Mouse (Mus musculus): ENCODE results near the gene Tenm4. TPM values are rescaled to one million over a fixed set of nuclear protein-coding genes. Genes with fewer than 3 reads are reported as not detected.

Gene Tenm4
- polyA plus RNA-seq, 1 experiment from 2014 or later = 37.5 TPM

- H3K4me2 ChIP-seq (replicated peaks) = no peak overlapping the region
- DNase-seq (ENCODE audit: low spot score) (no peak), ATAC-seq (ENCODE audit: low FRiP score) (no peak)
- H3K4me3 ChIP-seq (replicated peaks; ENCODE audit: low read length) = no peak overlapping the region
- no peak overlapping the region for H3K9ac ChIP-seq
- no peaks in the 10 kb centered on the region for H3K36me3 ChIP-seq (replicated peaks; ENCODE audit: control insufficient read depth, insufficient read depth)
- H3K9me3 ChIP-seq (ENCODE audit: control insufficient read depth, low read length) = no peaks in the 10 kb centered on the region
- WGBS = 100% methylated on average over 3 of the region's 3 CpGs
- no peaks in the 10 kb centered on the region for H3K27me3 ChIP-seq (ENCODE audit: control insufficient read depth, insufficient read depth, low read length)
- H3K27ac ChIP-seq = no peak overlapping the region
- H3K4me1 ChIP-seq (replicated peaks; ENCODE audit: control insufficient read depth, insufficient read depth, low read length) = no peaks in the 10 kb centered on the region; the same call in 1 of the 2 replicates
Measured at GRCm38 (mm10) chr7:96883297-96883696, 712.3 kb downstream of the Tenm4 start.

- 55% methylated on average over 18 of the region's 18 CpGs for WGBS
Measured at GRCm38 (mm10) chr7:96887088-96887654, 716.1 kb downstream of the Tenm4 start.

GRCm38 (mm10) chr7:96889061-96890034 lies 718.3 kb downstream of the Tenm4 start:
- no peak for ATAC-seq (ENCODE audit: low FRiP score)
- Histone ChIP-seq H3K4me3 (replicated peaks; ENCODE audit: low read length) (no peak overlapping the region), H3K9me3 (ENCODE audit: control insufficient read depth, low read length) (no peaks in the 10 kb centered on the region), H3K27ac (0 out of 2 replicates have a peak overlapping the region, but pooled peaks have one; percentile 59), H3K9ac (no peak overlapping the region), H3K36me3 (replicated peaks; ENCODE audit: control insufficient read depth, insufficient read depth) (peaks cover 7% of the 10 kb centered on the region), H3K4me2 (replicated peaks) (no peak overlapping the region), H3K4me1 (replicated peaks; ENCODE audit: control insufficient read depth, insufficient read depth, low read length) (peaks cover 23% of the 10 kb centered on the region), H3K27me3 (ENCODE audit: control insufficient read depth, insufficient read depth, low read length) (no peaks in the 10 kb centered on the region)
- WGBS = 88% methylated on average over 18 of the region's 18 CpGs
- DNase-seq (ENCODE audit: low spot score) = no peak

More at GRCm38 (mm10) chr7:96887088-96887654, 716.1 kb downstream of the Tenm4 start:
- Histone ChIP-seq H3K9ac (no peak overlapping the region), H3K27me3 (ENCODE audit: control insufficient read depth, insufficient read depth, low read length) (no peaks in the 10 kb centered on the region), H3K4me2 (replicated peaks) (no peak overlapping the region), H3K4me3 (replicated peaks; ENCODE audit: low read length) (no peak overlapping the region), H3K4me1 (replicated peaks; ENCODE audit: control insufficient read depth, insufficient read depth, low read length) (peaks cover 23% of the 10 kb centered on the region), H3K9me3 (ENCODE audit: control insufficient read depth, low read length) (no peaks in the 10 kb centered on the region), H3K36me3 (replicated peaks; ENCODE audit: control insufficient read depth, insufficient read depth) (no peaks in the 10 kb centered on the region), H3K27ac (no peak overlapping the region)
- ATAC-seq (ENCODE audit: low FRiP score) (no peak), DNase-seq (ENCODE audit: low spot score) (no peak)

- ATAC-seq (ENCODE audit: low FRiP score) (peak; percentile 24; the same call in 1 of the 2 replicates), DNase-seq (ENCODE audit: low spot score) (peak; percentile 50)
- Histone ChIP-seq H3K4me1 (replicated peaks; ENCODE audit: control insufficient read depth, insufficient read depth, low read length) (peaks cover 23% of the 10 kb centered on the region), H3K27ac (peak overlapping the region; percentile 59; the same call in 1 of the 2 replicates), H3K4me3 (replicated peaks; ENCODE audit: low read length) (no peak overlapping the region), H3K4me2 (replicated peaks) (no peak overlapping the region), H3K9me3 (ENCODE audit: control insufficient read depth, low read length) (no peaks in the 10 kb centered on the region), H3K36me3 (replicated peaks; ENCODE audit: control insufficient read depth, insufficient read depth) (peaks cover 15% of the 10 kb centered on the region), H3K9ac (no peak overlapping the region), H3K27me3 (ENCODE audit: control insufficient read depth, insufficient read depth, low read length) (no peaks in the 10 kb centered on the region)
- WGBS = 20% methylated on average over 7 of the region's 7 CpGs
Measured at GRCm38 (mm10) chr7:96890035-96890621, 719.1 kb downstream of the Tenm4 start.

GRCm38 (mm10) chr7:96890987-96891386 lies 719.9 kb downstream of the Tenm4 start:
- Histone ChIP-seq H3K4me2 (replicated peaks) (no peak overlapping the region), H3K9ac (no peak overlapping the region), H3K27me3 (ENCODE audit: control insufficient read depth, insufficient read depth, low read length) (no peaks in the 10 kb centered on the region), H3K27ac (peak overlapping the region; percentile 59; the same call in 1 of the 2 replicates), H3K4me3 (replicated peaks; ENCODE audit: low read length) (no peak overlapping the region), H3K4me1 (replicated peaks; ENCODE audit: control insufficient read depth, insufficient read depth, low read length) (peaks cover 23% of the 10 kb centered on the region), H3K9me3 (ENCODE audit: control insufficient read depth, low read length) (no peaks in the 10 kb centered on the region), H3K36me3 (replicated peaks; ENCODE audit: control insufficient read depth, insufficient read depth) (peaks cover 23% of the 10 kb centered on the region)
- ATAC-seq (ENCODE audit: low FRiP score) (peak; percentile 54; the same call in 1 of the 2 replicates), DNase-seq (ENCODE audit: low spot score) (no peak)
- WGBS = 28% methylated on average over 10 of the region's 10 CpGs

GRCm38 (mm10) chr7:96899036-96899569 lies 728.1 kb downstream of the Tenm4 start:
- DNase-seq (ENCODE audit: low spot score) = no peak
- ATAC-seq (ENCODE audit: low FRiP score) = no peak
- H3K9me3 ChIP-seq (ENCODE audit: control insufficient read depth, low read length) = no peaks in the 10 kb centered on the region
- no peak overlapping the region for H3K4me3 ChIP-seq (replicated peaks; ENCODE audit: low read length)
- H3K27ac ChIP-seq = peak overlapping the region; percentile 28; the same call in 1 of the 2 replicates
- H3K9ac ChIP-seq = no peak overlapping the region
- peaks cover 14% of the 10 kb centered on the region for H3K4me1 ChIP-seq (replicated peaks; ENCODE audit: control insufficient read depth, insufficient read depth, low read length)
- no peak overlapping the region for H3K4me2 ChIP-seq (replicated peaks)
- 28% methylated on average over 10 of the region's 10 CpGs for WGBS
- no peaks in the 10 kb centered on the region for H3K27me3 ChIP-seq (ENCODE audit: control insufficient read depth, insufficient read depth, low read length)
- H3K36me3 ChIP-seq (replicated peaks; ENCODE audit: control insufficient read depth, insufficient read depth) = peaks cover 24% of the 10 kb centered on the region

- H3K27ac ChIP-seq = no peak overlapping the region
- H3K4me3 ChIP-seq (replicated peaks; ENCODE audit: low read length) = no peak overlapping the region
- H3K4me1 ChIP-seq (replicated peaks; ENCODE audit: control insufficient read depth, insufficient read depth, low read length) = peaks cover 14% of the 10 kb centered on the region
- H3K36me3 ChIP-seq (replicated peaks; ENCODE audit: control insufficient read depth, insufficient read depth) = no peaks in the 10 kb centered on the region
- H3K27me3 ChIP-seq (ENCODE audit: control insufficient read depth, insufficient read depth, low read length) = no peaks in the 10 kb centered on the region
- no peaks in the 10 kb centered on the region for H3K9me3 ChIP-seq (ENCODE audit: control insufficient read depth, low read length)
- WGBS = 60% methylated on average over 5 of the region's 5 CpGs
- no peak for ATAC-seq (ENCODE audit: low FRiP score)
- DNase-seq (ENCODE audit: low spot score) = no peak
- H3K9ac ChIP-seq = no peak overlapping the region
- no peak overlapping the region for H3K4me2 ChIP-seq (replicated peaks)
Measured at GRCm38 (mm10) chr7:96902183-96902582, 731.1 kb downstream of the Tenm4 start.

- no peak overlapping the region for H3K27ac ChIP-seq
- H3K9ac ChIP-seq = no peak overlapping the region
- no peak overlapping the region for H3K4me2 ChIP-seq (replicated peaks)
- no peaks in the 10 kb centered on the region for H3K36me3 ChIP-seq (replicated peaks; ENCODE audit: control insufficient read depth, insufficient read depth)
- WGBS = 69% methylated on average over 17 of the region's 17 CpGs
- H3K9me3 ChIP-seq (ENCODE audit: control insufficient read depth, low read length) = no peaks in the 10 kb centered on the region
- peaks cover 19% of the 10 kb centered on the region for H3K4me1 ChIP-seq (replicated peaks; ENCODE audit: control insufficient read depth, insufficient read depth, low read length)
- H3K27me3 ChIP-seq (ENCODE audit: control insufficient read depth, insufficient read depth, low read length) = no peaks in the 10 kb centered on the region
- DNase-seq (ENCODE audit: low spot score) = no peak
- no peak; the same call in 1 of the 2 replicates for ATAC-seq (ENCODE audit: low FRiP score)
- no peak overlapping the region for H3K4me3 ChIP-seq (replicated peaks; ENCODE audit: low read length)
Measured at GRCm38 (mm10) chr7:96903088-96903985, 732.3 kb downstream of the Tenm4 start.
